Mouse (Mus musculus): ENCODE data around the gene Fndc9. TPM values are rescaled to one million over a fixed set of nuclear protein-coding genes. Genes with fewer than 3 reads are reported as not detected.

Gene Fndc9
- not detected for total RNA-seq (2023)

GRCm38 (mm10) chr11:46235334-46235733 is at the start of gene Fndc9:
Gene Fndc9 (plus strand): TSS chr11:46235531.

Other genes with a start within 250 kb of the Fndc9 start
- 1 to 10 TPM; 3.9 to 6.0 TPM for gene Gm12166, start 183.2 kb upstream of the Fndc9 start, total RNA-seq (2023)
- 100 to 1,000 TPM; 137 to 148 TPM for gene Adam19, start 179.5 kb upstream of the Fndc9 start, total RNA-seq (2023)
- gene Nipal4, start 69.0 kb upstream of the Fndc9 start, total RNA-seq (2023): not detected
- gene Cyfip2, start 77.3 kb downstream of the Fndc9 start, total RNA-seq (2023): 100 to 1,000 TPM; 184 to 204 TPM
- 1 to 10 TPM; 2.1 to 3.6 TPM for gene Itk, start 154.0 kb downstream of the Fndc9 start, total RNA-seq (2023)
- gene Fam71b, start 161.0 kb downstream of the Fndc9 start, total RNA-seq (2023): 1 to 10 TPM in 1 of 2 experiments, under 1 TPM in 1; 0.90 to 1.3 TPM
- gene Med7, start 201.4 kb downstream of the Fndc9 start, total RNA-seq (2023): 10 to 100 TPM; 33.9 to 36.3 TPM
- under 1 TPM; 0.40 to 0.49 TPM for gene Havcr2, start 219.4 kb downstream of the Fndc9 start, total RNA-seq (2023)